Mouse (Mus musculus) cerebellum, adult 8-10 months (tissue): ENCODE data around the gene Pou2f1.

Experiments used
- DNase-seq: peaks from one replicate; pipeline ENCODE4 v3.0.0; 2022

Pou2f1 gene

GRCm38 (mm10) chr1:165943270-165943669 lies 59.2 kb downstream of the Pou2f1 start:
- no peak for DNase-seq

DNA sequence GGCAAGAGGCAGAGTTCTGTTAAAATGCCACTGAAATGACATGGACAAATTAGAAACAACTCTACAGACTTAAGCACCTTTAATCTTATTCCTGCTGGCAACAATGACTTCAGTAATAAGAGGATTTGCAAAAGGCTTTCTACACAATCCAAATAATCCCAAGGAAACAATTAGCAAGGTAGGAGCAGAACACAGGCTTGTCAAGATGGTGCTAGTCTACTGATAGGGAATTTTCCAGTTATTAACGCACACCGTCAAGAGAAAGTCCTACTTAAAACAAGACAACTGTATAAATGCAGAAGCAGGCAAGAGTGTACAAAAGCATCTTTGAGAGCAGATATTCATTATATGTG lies 67.0 kb downstream of the Pou2f1 start:
- no peak for DNase-seq

DNA sequence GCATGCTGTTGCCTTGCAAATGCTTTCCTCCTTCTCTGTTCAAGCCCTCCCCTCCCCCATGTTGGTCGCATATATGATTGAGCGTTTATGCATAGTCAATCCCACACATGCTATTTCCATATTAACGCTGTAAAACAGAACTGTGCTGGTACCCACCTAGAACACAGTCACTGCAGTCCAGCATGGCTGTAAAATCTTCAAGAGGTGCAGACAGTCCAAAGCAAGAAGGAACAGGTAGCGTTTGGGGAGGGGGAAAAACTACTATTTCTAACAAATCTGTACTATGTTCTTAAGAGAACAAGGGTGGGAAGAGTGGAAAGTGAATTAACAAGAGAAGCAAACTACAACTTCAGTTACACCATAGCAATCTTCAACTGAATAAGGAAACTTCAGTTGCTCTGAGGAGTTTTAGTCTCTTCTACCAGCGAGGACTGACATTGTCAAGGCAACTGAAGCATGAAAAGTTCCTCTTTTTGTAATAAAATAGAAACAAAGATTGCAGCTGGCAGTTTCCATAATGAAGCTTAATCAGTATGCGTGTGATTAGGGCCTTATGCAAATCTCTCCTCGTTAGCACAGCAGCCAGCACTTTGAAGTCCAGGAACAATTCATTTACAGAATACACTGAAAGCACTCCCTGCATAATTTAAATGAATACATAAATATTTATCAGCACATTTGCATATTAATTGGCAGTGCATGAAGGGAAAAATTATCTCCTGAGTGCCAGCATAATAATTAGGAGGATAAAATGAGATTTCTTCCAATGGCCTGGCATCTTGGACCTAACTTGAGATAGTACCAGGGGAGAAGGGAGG lies 67.6 kb downstream of the Pou2f1 start:
- DNase-seq: no peak

- no peak for DNase-seq
Observed at GRCm38 (mm10) chr1:165933915-165934647, 68.4 kb downstream of the Pou2f1 start.

GRCm38 (mm10) chr1:165932842-165933241 lies 69.6 kb downstream of the Pou2f1 start:
- DNase-seq: no peak

- no peak for DNase-seq
Observed at GRCm38 (mm10) chr1:165930510-165930909, 72.0 kb downstream of the Pou2f1 start.

DNA sequence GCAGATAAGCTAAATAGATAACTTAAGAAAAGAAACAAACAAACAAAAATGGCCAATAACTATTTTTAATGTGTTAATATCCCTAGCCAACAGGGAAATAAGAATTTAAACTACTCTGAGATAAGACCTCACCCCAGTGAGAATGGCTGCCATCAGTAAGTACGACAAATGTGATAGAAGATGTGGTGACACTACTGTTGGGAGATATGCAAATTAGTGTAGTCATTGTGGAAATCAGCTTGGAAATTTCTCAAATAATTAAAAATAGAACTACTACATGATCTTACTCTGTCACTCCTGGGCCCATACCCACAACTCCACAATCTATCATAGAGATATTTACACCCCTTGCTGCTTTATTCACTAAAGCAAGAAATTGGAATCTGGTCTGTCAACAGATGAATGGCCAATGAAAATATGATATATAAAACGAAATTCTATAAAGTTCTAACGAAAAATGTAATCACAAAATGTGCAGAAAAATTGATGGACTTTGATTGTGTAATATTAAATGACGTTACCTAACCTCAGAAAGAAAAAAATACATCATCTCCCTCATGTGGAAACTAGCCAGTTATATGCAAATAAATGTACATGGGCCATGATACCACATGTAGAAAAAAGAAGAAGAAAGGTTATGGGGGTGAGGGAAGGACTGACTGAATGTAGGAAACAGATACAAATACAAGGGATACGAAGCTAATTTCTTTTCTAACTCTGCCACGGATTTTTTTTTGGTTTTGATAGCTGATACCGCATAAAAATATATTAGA lies 74.8 kb downstream of the Pou2f1 start:
- DNase-seq: no peak

- no peak for DNase-seq
Observed at GRCm38 (mm10) chr1:165925207-165925606, 77.3 kb downstream of the Pou2f1 start.

DNA sequence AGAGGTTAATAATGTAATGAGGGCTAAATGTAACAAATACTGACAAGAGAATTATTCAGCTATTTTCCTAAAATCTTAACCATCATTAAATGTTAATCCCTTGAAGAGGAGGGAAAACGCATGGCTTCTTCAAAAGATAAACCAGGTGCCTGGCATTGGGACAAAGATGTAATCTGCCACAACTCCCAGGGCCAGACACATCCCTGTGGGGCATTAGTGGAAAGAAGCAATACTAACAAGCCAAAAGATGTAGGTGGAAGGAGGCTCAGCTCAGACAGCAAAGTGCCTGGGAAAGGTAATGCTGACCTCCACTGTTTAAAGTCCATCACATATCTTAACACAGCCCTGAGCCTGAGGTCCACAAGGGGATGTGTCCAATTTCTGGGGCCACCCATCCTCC lies 80.0 kb downstream of the Pou2f1 start:
- DNase-seq: peak; percentile 18

GRCm38 (mm10) chr1:165921026-165921425 lies 81.5 kb downstream of the Pou2f1 start:
- no peak for DNase-seq

DNA sequence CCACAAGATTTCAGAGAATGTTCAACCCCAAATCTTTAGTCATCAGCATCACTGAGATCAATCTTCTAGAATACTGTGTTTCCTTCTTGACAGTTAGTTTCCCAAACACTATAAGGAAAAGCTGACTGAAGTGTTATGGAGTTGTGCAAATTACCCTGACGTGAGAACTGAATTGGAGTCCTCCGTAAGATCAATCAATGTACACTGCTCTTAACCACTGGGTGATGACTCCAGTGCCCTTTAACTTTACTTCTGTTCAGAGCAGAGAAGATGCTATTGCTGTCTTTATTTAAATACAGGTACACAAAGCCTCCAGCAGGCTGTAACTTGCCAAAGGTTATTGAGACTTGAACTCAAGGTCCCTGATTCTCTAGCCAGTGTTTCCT lies 88.1 kb downstream of the Pou2f1 start:
- DNase-seq: no peak

- DNase-seq: no peak
Observed at GRCm38 (mm10) chr1:165913720-165914415, 88.6 kb downstream of the Pou2f1 start.

DNA sequence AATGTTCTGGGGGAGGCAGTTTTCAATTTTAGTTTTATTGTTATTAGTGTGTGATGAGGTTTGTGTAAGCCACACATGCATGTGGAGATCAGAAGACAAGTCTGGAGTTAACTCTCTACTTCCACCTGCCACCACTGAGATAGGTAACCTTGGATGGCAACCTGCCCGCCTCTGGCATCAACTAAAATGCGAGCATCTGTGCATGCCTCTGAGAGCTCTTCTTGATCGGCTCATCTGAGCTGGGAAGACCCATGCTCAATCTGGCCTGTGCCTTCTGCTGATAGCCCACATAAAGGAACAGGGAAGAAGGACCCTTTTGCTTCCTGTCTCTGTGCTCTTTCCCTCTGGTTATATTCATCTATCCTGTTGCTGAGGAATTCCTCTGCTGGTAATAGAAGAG lies 93.0 kb downstream of the Pou2f1 start:
- peak; percentile 75 for DNase-seq

DNA sequence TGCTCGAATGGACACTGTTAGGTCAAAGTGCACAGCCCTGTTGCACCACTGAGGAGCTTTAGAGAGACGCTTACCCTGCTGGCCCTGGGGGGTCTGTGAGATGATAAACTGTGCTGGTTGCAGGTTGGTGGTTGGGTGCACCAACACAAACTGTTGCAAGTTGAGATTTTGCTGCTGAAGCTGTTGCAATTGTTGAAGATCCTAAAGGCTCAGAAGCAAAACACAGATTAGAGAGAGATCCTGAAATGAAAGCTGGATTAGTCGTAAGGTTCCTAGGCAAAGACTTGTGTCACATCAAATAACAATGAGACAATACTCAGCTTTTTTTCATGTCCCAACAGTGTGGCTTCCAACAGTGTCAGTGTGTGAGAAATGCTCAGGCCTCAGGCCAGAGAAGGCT lies 93.7 kb downstream of the Pou2f1 start:
- DNase-seq: no peak

DNA sequence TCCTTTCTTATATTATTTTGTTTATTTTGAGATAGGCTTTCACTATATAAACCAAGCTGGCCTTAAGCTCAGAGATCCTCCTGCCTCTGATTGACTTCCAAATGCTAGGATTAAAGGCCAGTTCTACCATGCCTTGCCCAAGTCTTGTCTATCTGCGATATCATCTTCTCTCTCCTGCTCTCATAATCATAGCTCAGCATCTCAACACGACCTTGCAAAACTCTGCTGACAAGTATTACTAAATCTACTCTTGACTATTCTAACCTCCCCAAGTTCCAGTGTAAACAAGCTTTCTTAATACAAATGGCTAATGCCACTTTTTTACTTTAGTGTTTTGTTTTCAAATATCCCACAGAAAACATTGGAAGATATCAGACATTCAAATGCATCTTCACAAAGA lies 94.3 kb downstream of the Pou2f1 start:
- DNase-seq: no peak

DNA sequence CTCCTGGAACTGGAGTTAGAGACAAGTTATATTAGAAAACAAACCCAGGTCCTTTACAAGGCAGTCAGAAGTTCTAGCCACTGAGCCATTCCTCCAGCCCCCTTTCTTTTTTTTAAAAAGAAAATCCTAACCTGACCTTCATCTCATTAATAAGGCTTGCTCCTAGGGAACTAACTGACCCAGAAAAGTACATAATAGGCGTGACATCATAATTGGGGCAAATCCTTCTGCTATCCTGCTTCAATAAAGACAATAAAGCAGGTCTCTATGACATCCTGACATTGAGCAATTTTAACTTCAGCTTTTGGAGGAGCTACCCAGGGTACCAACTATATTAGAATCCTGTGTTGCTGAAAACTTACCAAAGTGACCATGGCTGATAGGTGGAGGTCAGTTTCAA lies 98.9 kb downstream of the Pou2f1 start:
- DNase-seq: no peak

- no peak for DNase-seq
Observed at GRCm38 (mm10) chr1:165891686-165892085, 110.8 kb downstream of the Pou2f1 start.

DNA sequence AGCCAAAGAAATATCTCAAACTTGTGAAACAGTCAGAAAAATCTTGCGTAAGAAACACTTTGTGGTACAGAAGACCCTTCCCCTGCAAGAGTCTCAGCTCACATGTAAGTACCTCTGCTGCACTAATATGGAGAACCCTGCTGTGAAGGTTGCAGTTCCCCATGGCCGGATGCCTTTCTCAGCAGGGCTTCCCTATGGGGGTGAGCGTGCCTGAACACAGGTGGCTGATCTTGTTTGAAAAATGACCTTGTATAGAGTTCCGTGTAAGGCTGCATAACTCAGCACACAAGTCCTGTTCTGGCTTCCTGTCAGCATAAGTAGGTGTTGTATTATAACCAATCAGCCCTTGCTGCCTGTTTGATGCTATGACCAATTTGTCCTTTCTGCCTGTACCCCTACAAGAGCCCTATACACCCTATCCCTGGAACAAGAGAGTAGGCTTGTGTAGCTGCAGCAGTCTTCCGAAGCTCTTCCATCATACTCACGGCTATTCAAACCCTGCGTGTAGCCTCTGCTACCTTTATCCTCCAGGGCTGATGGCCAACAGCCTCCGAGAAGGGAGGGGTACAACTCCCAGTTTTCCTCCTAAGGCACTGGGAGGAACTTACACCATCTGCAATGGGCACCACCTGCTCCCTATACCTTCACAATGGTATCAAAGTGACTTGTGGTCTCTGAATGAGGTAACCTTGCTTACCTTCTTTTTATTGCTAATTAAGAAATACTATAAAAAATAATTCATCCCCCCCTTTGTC lies 120.2 kb downstream of the Pou2f1 start:
- DNase-seq: peak; percentile 23

GRCm38 (mm10) chr1:165878751-165879150 lies 123.7 kb downstream of the Pou2f1 start:
- no peak for DNase-seq

GRCm38 (mm10) chr1:165875520-165876284 lies 126.8 kb downstream of the Pou2f1 start:
- DNase-seq: no peak

DNA sequence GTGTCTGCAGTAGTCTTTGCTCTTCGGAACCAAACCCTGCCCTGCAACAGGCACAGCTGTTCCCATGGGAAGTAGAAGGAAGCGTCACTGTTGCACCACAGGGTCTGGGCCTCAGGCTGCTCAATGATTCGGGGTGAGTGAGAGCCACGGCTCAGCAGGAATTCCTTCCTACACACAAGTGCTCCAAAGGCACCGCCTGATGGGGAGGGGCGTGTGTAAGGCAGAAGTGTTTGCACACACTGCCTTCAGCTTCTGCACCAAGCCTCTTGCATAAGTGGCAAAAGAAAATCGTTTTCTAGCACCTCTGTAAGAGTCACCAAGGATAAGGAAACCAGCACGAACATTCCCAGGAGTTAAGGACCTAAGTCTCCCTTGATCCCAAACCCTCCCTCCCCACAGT lies 127.8 kb downstream of the Pou2f1 start:
- DNase-seq: no peak

GRCm38 (mm10) chr1:165868659-165869058 lies 133.8 kb downstream of the Pou2f1 start:
- DNase-seq: no peak
